Mouse (Mus musculus): ENCODE measurements around the gene Pih1h3b. TPM values are rescaled to one million over a fixed set of nuclear protein-coding genes. Genes with fewer than 3 reads are reported as not detected.

Gene Pih1h3b
- not detected in 2 replicates for polyA plus RNA-seq (2012; rRNA removed; ENCODE audit: low replicate concordance)

GRCm38 (mm10) chrX:140062135-140062975 is at the start of gene Pih1h3b, which contains the start of gene Nup62cl:
Gene Pih1h3b (plus strand): TSS chrX:140062879.
Gene Nup62cl (minus strand): TSS chrX:140062712.

Other genes starting within 250 kb of the Pih1h3b start
- gene Morc4, start 191.2 kb upstream of the Pih1h3b start, polyA plus RNA-seq (2012; rRNA removed; ENCODE audit: low replicate concordance) = 18.1 and 35.3 TPM in 2 replicates
- 0.63 and 1.1 TPM in 2 replicates for gene Rbm41, start 64.3 kb upstream of the Pih1h3b start, polyA plus RNA-seq (2012; rRNA removed; ENCODE audit: low replicate concordance)
- gene Nup62cl, start 167 bp upstream of the Pih1h3b start, polyA plus RNA-seq (2012; rRNA removed; ENCODE audit: low replicate concordance) = 2.3 and 6.2 TPM in 2 replicates

Data from subcutaneous adipose tissue, adult 2 months (tissue).